Mouse (Mus musculus) spleen, adult 18-20 months (tissue): ENCODE data around the gene Rbp7.
"Not testable (repeated sequence)": the region's sequence is repeated elsewhere in the genome, so short reads cannot be mapped to it uniquely, and the experiment has no call there.

Experiments used
- DNase-seq, 2 experiments: peaks; one replicate each; pipeline ENCODE4 v3.0.0; 2022; ENCODE audit warnings: mixed read lengths in 2 of 2

Gene Rbp7

GRCm38 (mm10) chr4:149454263-149454662, 515 bp downstream of the Rbp7 start:
- no peak for DNase-seq

- peak in 1 of 2 experiments; percentile 20 for DNase-seq
Observed at GRCm38 (mm10) chr4:149453656-149454055, 1.1 kb downstream of the Rbp7 start.

GRCm38 (mm10) chr4:149450636-149451035, 4.1 kb downstream of the Rbp7 start:
- DNase-seq: no peak

- no peak for DNase-seq
Observed at GRCm38 (mm10) chr4:149446309-149446708, 8.5 kb downstream of the Rbp7 start.

GRCm38 (mm10) chr4:149445868-149446267, 8.9 kb downstream of the Rbp7 start:
- peak in 1 of 2 experiments; percentile 13 for DNase-seq

- DNase-seq: peak; percentile 69 to 72
Observed at GRCm38 (mm10) chr4:149444964-149445701, 9.6 kb downstream of the Rbp7 start.

GRCm38 (mm10) chr4:149444465-149444864, 10.3 kb downstream of the Rbp7 start:
- no peak for DNase-seq

- DNase-seq: no peak
Observed at GRCm38 (mm10) chr4:149442436-149442835, 12.3 kb downstream of the Rbp7 start.

GRCm38 (mm10) chr4:149440576-149440975, 14.2 kb downstream of the Rbp7 start:
- DNase-seq: no peak

GRCm38 (mm10) chr4:149431887-149432286, 22.9 kb downstream of the Rbp7 start:
- DNase-seq: not testable (repeated sequence)

GRCm38 (mm10) chr4:149429592-149429991, 25.2 kb downstream of the Rbp7 start:
- no peak for DNase-seq

GRCm38 (mm10) chr4:149426325-149427199, 28.2 kb downstream of the Rbp7 start, which contains the start of gene Ube4b:
TSS of gene Ube4b (minus strand) at chr4:149426749.
- DNase-seq: peak; percentile 94 to 97

GRCm38 (mm10) chr4:149425801-149426292, 28.9 kb downstream of the Rbp7 start:
- DNase-seq: no peak

- DNase-seq: no peak
Observed at GRCm38 (mm10) chr4:149424755-149425154, 30.0 kb downstream of the Rbp7 start.

- no peak for DNase-seq
Observed at GRCm38 (mm10) chr4:149417854-149418365, 36.9 kb downstream of the Rbp7 start.

GRCm38 (mm10) chr4:149416986-149417385, 37.8 kb downstream of the Rbp7 start:
- DNase-seq: no peak

GRCm38 (mm10) chr4:149416417-149416816, 38.4 kb downstream of the Rbp7 start:
- DNase-seq: no peak

- DNase-seq: no peak
Observed at GRCm38 (mm10) chr4:149415651-149416169, 39.1 kb downstream of the Rbp7 start.

GRCm38 (mm10) chr4:149414259-149414658, 40.5 kb downstream of the Rbp7 start:
- no peak for DNase-seq

- no peak for DNase-seq
Observed at GRCm38 (mm10) chr4:149409759-149410158, 45.0 kb downstream of the Rbp7 start.

- DNase-seq: no peak
Observed at GRCm38 (mm10) chr4:149408331-149408730, 46.4 kb downstream of the Rbp7 start.

- no peak for DNase-seq
Observed at GRCm38 (mm10) chr4:149407461-149407860, 47.3 kb downstream of the Rbp7 start.
